Mouse (Mus musculus) inflammation-experienced regulatory T-cells, adult 6 months (primary cell): ENCODE measurements around the gene Actg2. TPM values are rescaled to one million over a fixed set of nuclear protein-coding genes. Genes with fewer than 3 reads are reported as not detected.

Source experiments
- ATAC-seq: one replicate; pipeline ENCODE4 v1.8.0; 2017
- polyA plus RNA-seq, 3 experiments: library from polyadenylated mRNA; unstranded; fragments of 100-300 nt; shearing (Covaris generic); gene quantifications; one replicate each; pipeline ENCODE4 v1.2.1; 2017

The Actg2 gene
- polyA plus RNA-seq, 3 experiments from 2014 or later, result 25.8 to 52.0 (median 35.3) TPM

DNA sequence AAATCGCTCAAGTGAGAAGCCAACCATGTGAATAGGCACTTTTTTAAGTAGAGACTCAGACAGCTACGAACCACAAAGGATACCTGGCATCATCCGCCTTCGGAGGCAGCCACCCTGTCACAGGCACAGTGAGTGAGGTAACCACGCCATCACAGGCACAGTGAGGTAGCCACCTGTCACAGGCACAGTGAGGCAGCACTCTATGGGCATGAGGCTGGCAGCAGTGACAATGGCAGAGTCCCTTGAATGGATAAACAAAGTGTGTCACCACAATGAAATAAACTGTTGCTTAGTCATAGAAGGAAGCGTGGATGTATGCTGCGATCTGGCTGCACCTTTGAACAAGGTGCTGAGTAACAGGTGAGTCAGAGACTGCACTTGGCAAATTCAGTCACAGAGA lies 57.4 kb downstream of the Actg2 start:
- ATAC-seq, result no peak

DNA sequence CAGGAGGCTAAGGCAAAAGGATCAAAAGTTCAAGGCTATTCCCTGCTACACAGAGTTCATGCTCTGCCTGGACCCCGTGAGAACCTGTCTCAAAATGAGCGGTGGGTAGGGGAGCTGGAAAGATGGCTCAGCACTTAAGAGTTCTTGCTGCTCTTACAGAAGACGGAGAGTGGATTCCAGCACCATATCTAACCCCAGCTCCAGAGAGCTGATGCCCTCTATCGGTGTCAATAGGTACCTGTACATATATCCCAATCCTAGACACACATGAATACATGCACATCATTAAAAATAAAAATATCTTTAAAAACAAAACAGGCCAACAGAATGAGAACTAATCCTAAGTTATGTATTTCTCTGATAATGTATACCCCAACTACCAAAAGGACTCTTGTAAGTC lies 57.8 kb downstream of the Actg2 start:
- no peak for ATAC-seq

DNA sequence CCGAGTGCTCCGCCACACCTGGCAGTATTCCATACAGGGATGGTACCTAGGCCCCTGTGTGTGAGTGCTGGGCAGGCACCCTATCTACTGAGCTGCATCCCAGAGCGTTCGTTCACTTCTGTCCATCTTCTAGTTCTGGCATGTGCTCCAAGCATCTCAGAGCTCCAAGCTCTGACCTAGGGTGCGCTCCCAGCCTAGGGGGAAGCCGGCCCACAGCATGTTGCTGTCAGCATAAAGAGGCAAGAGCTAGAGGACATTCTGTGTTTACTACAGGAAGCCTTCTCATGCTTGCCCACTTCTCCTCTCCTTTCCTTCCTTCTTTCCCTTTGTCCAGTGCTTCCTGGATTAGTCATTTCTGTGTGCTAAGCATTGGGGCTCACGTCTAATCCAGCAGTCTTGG lies 60.6 kb downstream of the Actg2 start:
- no peak for ATAC-seq

DNA sequence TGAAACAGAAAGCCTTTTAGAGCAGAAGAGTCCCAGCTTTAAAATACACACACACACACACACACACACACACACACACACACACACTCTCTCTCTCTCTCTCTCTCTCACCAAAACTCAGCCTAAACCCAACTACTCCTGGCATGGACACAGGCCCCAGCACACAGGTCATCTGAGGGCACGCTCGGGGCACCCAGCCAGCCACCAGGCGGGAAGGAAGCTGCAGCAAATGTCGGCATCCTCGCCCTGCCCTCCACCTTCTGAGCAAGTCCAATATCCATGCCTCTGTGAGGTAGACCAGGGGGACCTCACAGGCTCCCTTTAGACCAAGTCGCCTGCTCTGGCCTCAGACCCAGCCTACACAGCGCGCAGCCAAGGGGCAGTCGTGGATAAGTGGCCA lies 62.8 kb downstream of the Actg2 start:
- ATAC-seq, result no peak

DNA sequence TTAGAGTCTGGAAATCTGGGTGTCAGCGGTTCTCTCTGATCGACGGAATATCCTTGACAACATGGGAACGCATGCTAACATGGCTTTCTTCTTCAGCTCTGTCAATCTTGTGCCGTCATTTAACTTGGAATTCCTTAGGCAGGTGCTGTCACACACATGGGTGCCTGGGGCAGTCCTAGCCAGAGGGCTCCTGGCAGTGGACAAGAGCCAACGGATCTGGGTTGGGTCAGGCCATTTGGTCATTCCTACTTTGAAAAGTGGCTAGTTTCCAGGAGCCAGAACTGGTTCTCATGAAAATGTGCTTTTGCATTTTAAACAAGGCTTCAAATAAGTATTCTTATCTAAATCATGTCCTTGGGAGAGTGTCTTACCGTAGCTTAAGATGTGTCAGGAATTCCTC lies 64.3 kb downstream of the Actg2 start:
- ATAC-seq, result no peak

DNA sequence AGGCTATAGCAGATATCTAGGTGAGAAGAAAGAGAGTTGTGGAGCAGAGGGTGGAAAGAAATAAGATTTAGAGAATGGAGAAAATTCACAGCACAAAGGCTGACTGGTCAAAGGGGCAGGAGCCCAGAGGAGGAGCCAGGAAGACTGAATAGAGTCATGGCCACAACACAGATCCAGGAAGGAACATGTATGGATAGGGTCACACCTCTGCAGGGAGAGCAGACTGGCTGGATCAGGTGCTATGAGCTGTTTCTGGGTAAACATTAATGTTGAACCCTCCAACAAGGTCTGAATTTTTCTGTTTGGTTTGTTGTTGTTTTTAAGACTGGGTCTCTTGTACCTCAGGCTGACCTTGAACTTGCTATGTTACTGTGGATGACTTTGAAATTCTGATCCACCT lies 72.1 kb downstream of the Actg2 start:
- ATAC-seq, result no peak

Other genes starting within 250 kb of the Actg2 start
- 100 to 1,000 TPM; 129 to 140 (median 134) TPM for gene Mthfd2, start 210.4 kb downstream of the Actg2 start, polyA plus RNA-seq
- gene Mob1a, start 210.2 kb downstream of the Actg2 start, polyA plus RNA-seq, result 10 to 100 TPM; 57.7 to 67.7 (median 63.5) TPM
- gene Bola3, start 187.1 kb downstream of the Actg2 start, polyA plus RNA-seq, result 10 to 100 TPM; 59.4 to 85.5 (median 73.8) TPM
- gene Tet3, start 77.2 kb downstream of the Actg2 start, polyA plus RNA-seq, result 10 to 100 TPM; 13.2 to 19.4 (median 18.7) TPM
- gene Dguok, start 29.3 kb downstream of the Actg2 start, polyA plus RNA-seq, result 100 to 1,000 TPM in 1 of 3 experiments, 10 to 100 TPM in 2; 60.1 to 100 (median 87.6) TPM
- 10 to 100 TPM; 30.8 to 48.3 (median 33.1) TPM for gene Stambp, start 36.5 kb upstream of the Actg2 start, polyA plus RNA-seq
- not detected for gene Clec4f, start 119.9 kb upstream of the Actg2 start, polyA plus RNA-seq
- gene Cd207, start 141.6 kb upstream of the Actg2 start, polyA plus RNA-seq, result not detected
- gene Vax2, start 175.0 kb upstream of the Actg2 start, polyA plus RNA-seq, result 1 to 10 TPM in 1 of 3 experiments, not detected in 2; 1.3 TPM
- not detected for gene Atp6v1b1, start 206.7 kb upstream of the Actg2 start, polyA plus RNA-seq
- under 1 TPM in 1 of 3 experiments, not detected in 2; 0.29 TPM for gene Ankrd53, start 226.4 kb upstream of the Actg2 start, polyA plus RNA-seq
- 100 to 1,000 TPM in 1 of 3 experiments, 10 to 100 TPM in 2; 67.9 to 100 (median 91.6) TPM for gene Tex261, start 239.5 kb upstream of the Actg2 start, polyA plus RNA-seq